Comparison of ENCODE assay signal across 10 mouse cellular contexts in the genomic region with DNA sequence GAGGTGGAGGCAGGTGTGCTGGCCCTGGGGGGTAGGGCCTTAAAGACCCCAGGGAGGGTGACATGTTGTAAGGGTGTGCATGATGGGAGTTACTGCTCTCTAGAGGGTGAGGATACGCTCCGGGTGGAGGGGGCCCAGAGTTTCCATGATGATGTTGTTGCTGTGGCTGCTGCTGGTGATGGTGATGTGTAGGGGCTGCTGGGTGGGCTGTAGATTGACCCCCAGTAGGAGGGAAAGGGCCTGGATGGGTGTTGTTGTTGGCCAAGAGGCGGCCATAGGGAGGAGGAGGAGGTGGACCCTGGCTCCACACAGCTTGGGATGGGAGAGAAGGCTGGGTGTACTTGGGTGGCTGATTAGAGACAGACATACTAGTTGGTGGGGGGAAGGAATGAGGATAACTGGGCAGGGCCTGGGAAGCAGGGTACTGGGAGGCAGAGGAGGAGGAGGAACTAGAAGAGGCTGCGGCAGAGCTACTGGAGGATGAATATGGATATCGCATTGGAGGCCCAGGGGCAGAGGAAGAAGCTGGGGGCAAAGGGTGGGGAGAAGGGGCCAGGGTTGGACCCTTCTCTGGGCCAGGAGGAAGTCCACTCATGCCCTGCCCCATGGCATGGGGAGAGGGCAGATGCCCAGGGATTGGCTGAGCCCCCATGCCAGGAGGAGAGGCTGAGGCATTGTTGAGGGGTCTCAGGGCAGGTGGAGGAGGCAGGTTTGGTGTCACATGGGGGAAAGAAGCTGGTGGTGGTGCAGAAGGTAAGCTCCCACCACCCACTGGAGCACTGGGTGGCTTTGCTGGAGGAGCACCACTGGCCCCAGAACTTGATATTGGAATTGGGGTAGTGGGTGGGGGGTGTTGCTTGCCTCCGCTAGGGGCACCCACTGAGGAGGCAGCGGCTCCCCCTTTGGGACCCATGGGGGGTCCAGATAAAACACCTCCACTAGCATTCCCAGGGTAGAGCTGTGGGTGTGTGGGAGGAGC. TPM values are rescaled to one million over a fixed set of nuclear protein-coding genes. Genes with fewer than 3 reads are reported as not detected.
A peak's percentile ranks its signal among the peaks of the same experiment; 100 is the strongest.
DNase-seq lines count a peak whose midpoint lies in the region; ATAC-seq and TF ChIP-seq lines count a peak whose summit lies in the region.
"Had no signal": no experiment of that assay in that cellular context is flagged by ENCODE, and none has a peak within 500 bp of the region (broad histone marks: within the 10 kb centered on the region; RNA-seq: fewer than 3 reads in every experiment).

No protein-coding gene starts in this region.

- peaks cover 20% of the 10 kb centered on the region for H3K4me1 ChIP-seq in heart, embryonic 12.5 days (replicated peaks)
- H3K4me1 ChIP-seq in heart, adult 2 months (ENCODE audit: control insufficient read depth, insufficient read depth, low read length): no peaks in the 10 kb centered on the region
- H3K4me1 ChIP-seq in brown adipose tissue, adult 24 weeks (ENCODE audit: control insufficient read depth, insufficient read depth, insufficient read length, low read length): peaks cover 3% of the 10 kb centered on the region; the same call in 1 of the 2 replicates
- H3K4me1 ChIP-seq in hindbrain, embryonic 11.5 days (replicated peaks; ENCODE audit: control insufficient read depth, insufficient read depth, low read length): peaks cover 11% of the 10 kb centered on the region
- peaks cover 17% of the 10 kb centered on the region for H3K4me1 ChIP-seq in midbrain, embryonic 11.5 days (ENCODE audit: control insufficient read depth, insufficient read depth, low read length)

- DNase-seq in heart, adult 2 months: no peak
- no peak for DNase-seq in hindbrain, embryonic 11.5 days (ENCODE audit: low spot score)
- no peak for DNase-seq in midbrain, embryonic 11.5 days (ENCODE audit: low spot score, missing footprints)
- DNase-seq in adrenal gland, postnatal 25 days: no peak
- DNase-seq in spleen, adult 18-20 months: no peak
- DNase-seq in gastrocnemius, postnatal 14 days: no peak

- H3K79me2 ChIP-seq in heart, adult 2 months (replicated peaks; ENCODE audit: control insufficient read depth, insufficient read depth, low read length): no peaks in the 10 kb centered on the region

- intact Hi-C loops in heart, adult 2 months (cut with DNase I): no loop called here
- intact Hi-C loops in gastrocnemius, postnatal 14 days (cut with DNase I; ENCODE audit: low total_unique reads): loop anchor here (5.0 kb wide), 1 partner anchor 35 kb away; the partner anchor contains the start of genes Emg1 and Phb2

- H3K9ac ChIP-seq in heart, embryonic 12.5 days: peak overlapping the region; percentile 83; the same call in 1 of the 2 replicates
- no peak overlapping the region for H3K9ac ChIP-seq in heart, adult 2 months (ENCODE audit: low read depth, low read length)
- peak overlapping the region; percentile 86 for H3K9ac ChIP-seq in hindbrain, embryonic 11.5 days (ENCODE audit: low read depth, low read length)
- H3K9ac ChIP-seq in midbrain, embryonic 11.5 days (ENCODE audit: low read length): no peak overlapping the region

- H3K36me3 ChIP-seq in heart, embryonic 12.5 days: peaks cover 61% of the 10 kb centered on the region
- no peaks in the 10 kb centered on the region for H3K36me3 ChIP-seq in heart, adult 2 months (ENCODE audit: control insufficient read depth, insufficient read depth, low read length)
- H3K36me3 ChIP-seq in hindbrain, embryonic 11.5 days (ENCODE audit: control insufficient read depth, insufficient read depth, low read length): 0 out of 2 replicates have a peak, but pooled peaks cover 7% of the 10 kb centered on the region
- H3K36me3 ChIP-seq in midbrain, embryonic 11.5 days (ENCODE audit: control insufficient read depth, insufficient read depth, low read length): peaks cover 20% of the 10 kb centered on the region

- ATAC-seq in heart, embryonic 12.5 days (ENCODE audit: insufficient number of reproducible peaks, low FRiP score): no peak
- 0 out of 2 replicates have a peak, but pooled peaks have one; percentile 2 for ATAC-seq in hindbrain, embryonic 11.5 days (ENCODE audit: low FRiP score)
- no peak for ATAC-seq in midbrain, embryonic 11.5 days (ENCODE audit: low FRiP score)

- H3K4me3 ChIP-seq in heart, embryonic 12.5 days: peak overlapping the region; percentile 53
- H3K4me3 ChIP-seq in heart, adult 2 months: no peak overlapping the region; the same call in 1 of the 2 replicates
- H3K4me3 ChIP-seq in brown adipose tissue, adult 24 weeks (ENCODE audit: insufficient read depth, low read depth, low read length): peak overlapping the region; percentile 63
- H3K4me3 ChIP-seq in hindbrain, embryonic 11.5 days (ENCODE audit: low read depth, low read length): peak overlapping the region; percentile 51; the same call in 1 of the 2 replicates
- H3K4me3 ChIP-seq in midbrain, embryonic 11.5 days (ENCODE audit: low read depth, low read length): no peak overlapping the region

- 84% methylated on average over 7 of the region's 7 CpGs for WGBS in heart, embryonic 12.5 days
- WGBS in heart, adult 2 months: 87% methylated on average over 7 of the region's 7 CpGs
- WGBS in hindbrain, embryonic 11.5 days: 92% methylated on average over 7 of the region's 7 CpGs
- 93% methylated on average over 7 of the region's 7 CpGs for WGBS in midbrain, embryonic 11.5 days

- H3K27me3 ChIP-seq in heart, embryonic 12.5 days (replicated peaks): no peaks in the 10 kb centered on the region
- H3K27me3 ChIP-seq in heart, adult 2 months (ENCODE audit: control insufficient read depth, insufficient read depth, low read length): no peaks in the 10 kb centered on the region
- H3K27me3 ChIP-seq in hindbrain, embryonic 11.5 days (ENCODE audit: control insufficient read depth, insufficient read depth, low read length): no peaks in the 10 kb centered on the region
- no peaks in the 10 kb centered on the region for H3K27me3 ChIP-seq in midbrain, embryonic 11.5 days (ENCODE audit: control insufficient read depth, insufficient read depth, low read length)

- peak overlapping the region; percentile 84 for H3K4me2 ChIP-seq in heart, embryonic 12.5 days
- peak overlapping the region; percentile 97 for H3K4me2 ChIP-seq in hindbrain, embryonic 11.5 days (replicated peaks; ENCODE audit: low read depth, low read length)
- H3K4me2 ChIP-seq in midbrain, embryonic 11.5 days: peak overlapping the region; percentile 98

- no peak for TF ChIP-seq POLR2A in heart, adult 2 months (IDR thresholded peaks at IDR 0.05; ENCODE audit: insufficient read depth, low read depth, low read length)

- H3K27ac ChIP-seq in heart, embryonic 12.5 days (ENCODE audit: poor library complexity, severe bottlenecking): 0 out of 2 replicates have a peak overlapping the region, but pooled peaks have one; percentile 58
- H3K27ac ChIP-seq in heart, adult 2 months: no peak overlapping the region
- H3K27ac ChIP-seq in brown adipose tissue, adult 24 weeks (replicated peaks; ENCODE audit: low read depth, low read length): no peak overlapping the region
- peak overlapping the region; percentile 86; the same call in 1 of the 2 replicates for H3K27ac ChIP-seq in hindbrain, embryonic 11.5 days (ENCODE audit: low read depth, low read length)
- H3K27ac ChIP-seq in midbrain, embryonic 11.5 days (ENCODE audit: low read depth, low read length): no peak overlapping the region

- H3K9me3 ChIP-seq in heart, embryonic 12.5 days (replicated peaks): no peaks in the 10 kb centered on the region
- no peaks in the 10 kb centered on the region for H3K9me3 ChIP-seq in hindbrain, embryonic 11.5 days (ENCODE audit: control insufficient read depth, low read length)
- no peaks in the 10 kb centered on the region for H3K9me3 ChIP-seq in midbrain, embryonic 11.5 days (ENCODE audit: control insufficient read depth, low read length)

- TF ChIP-seq EP300 in heart, adult 2 months (IDR thresholded peaks at IDR 0.05; ENCODE audit: insufficient read depth, low read depth, low read length): no peak

- TF ChIP-seq CTCF in heart, adult 2 months (IDR thresholded peaks at IDR 0.05): no peak

RNA-seq across cellular contexts. Expression of gene Grcc10, which starts 5.8 kb away (rescaled TPM):
- polyA plus RNA-seq in heart, embryonic 12.5 days (2016; fragmentation: Nextera tagmentation; extraction: Ambion mirVana): 352 and 365 TPM in 2 replicates
- total RNA-seq in heart, adult 2 months (2021): 100 to 1,000 TPM; 280 to 314 TPM
- polyA plus RNA-seq in heart, adult 2 months (2012; rRNA removed): 296 and 328 TPM in 2 replicates
- polyA plus RNA-seq in brown adipose tissue, adult 24 weeks (2012; ENCODE audit: insufficient read depth, insufficient read length, missing spikeins): 301 and 355 TPM in 2 replicates
- 553 and 590 TPM in 2 replicates for polyA plus RNA-seq in hindbrain, embryonic 11.5 days (2014; fragmentation: Nextera tagmentation; extraction: Ambion mirVana)
- polyA plus RNA-seq in midbrain, embryonic 11.5 days (2014; fragmentation: Nextera tagmentation; extraction: Ambion mirVana): 532 and 550 TPM in 2 replicates
- total RNA-seq in adrenal gland, postnatal 25 days (2021): 357 and 392 TPM in 2 replicates
- 100 to 1,000 TPM; 207 to 228 TPM for total RNA-seq in gastrocnemius, postnatal 14 days (2021)

RNA-seq across cellular contexts. Expression of gene Ptpn6, which starts 8.4 kb away (rescaled TPM):
- 4.4 and 4.9 TPM in 2 replicates for polyA plus RNA-seq in heart, embryonic 12.5 days (2016; fragmentation: Nextera tagmentation; extraction: Ambion mirVana)
- 1 to 10 TPM; 3.1 to 4.4 TPM for total RNA-seq in heart, adult 2 months (2021)
- polyA plus RNA-seq in heart, adult 2 months (2012; rRNA removed): 4.5 and 8.2 TPM in 2 replicates
- 13.5 and 14.1 TPM in 2 replicates for polyA plus RNA-seq in brown adipose tissue, adult 24 weeks (2012; ENCODE audit: insufficient read depth, insufficient read length, missing spikeins)
- polyA plus RNA-seq in hindbrain, embryonic 11.5 days (2014; fragmentation: Nextera tagmentation; extraction: Ambion mirVana): 7.1 and 7.9 TPM in 2 replicates
- 5.1 and 6.3 TPM in 2 replicates for polyA plus RNA-seq in midbrain, embryonic 11.5 days (2014; fragmentation: Nextera tagmentation; extraction: Ambion mirVana)
- 4.6 and 9.1 TPM in 2 replicates for total RNA-seq in adrenal gland, postnatal 25 days (2021)
- total RNA-seq in gastrocnemius, postnatal 14 days (2021): 1 to 10 TPM; 1.7 to 1.9 TPM

RNA-seq across cellular contexts. Expression of gene Gm45234, which starts 8.9 kb away (rescaled TPM):
- not detected in 2 replicates for polyA plus RNA-seq in heart, embryonic 12.5 days (2016; fragmentation: Nextera tagmentation; extraction: Ambion mirVana)
- total RNA-seq in heart, adult 2 months (2021): 1 to 10 TPM in 1 of 2 experiments, not detected in 1; 1.9 TPM
- polyA plus RNA-seq in heart, adult 2 months (2012; rRNA removed): not detected in 2 replicates
- polyA plus RNA-seq in brown adipose tissue, adult 24 weeks (2012; ENCODE audit: insufficient read depth, insufficient read length, missing spikeins): not detected in 2 replicates
- not detected in 2 replicates for polyA plus RNA-seq in hindbrain, embryonic 11.5 days (2014; fragmentation: Nextera tagmentation; extraction: Ambion mirVana)
- not detected in 2 replicates for polyA plus RNA-seq in midbrain, embryonic 11.5 days (2014; fragmentation: Nextera tagmentation; extraction: Ambion mirVana)
- not detected in 2 replicates for total RNA-seq in adrenal gland, postnatal 25 days (2021)
- total RNA-seq in gastrocnemius, postnatal 14 days (2021): not detected
- total RNA-seq: layer of hippocampus, adult 18-20 months had no signal
- polyA plus RNA-seq: small intestine, adult 2 months had no signal

RNA-seq across cellular contexts. Expression of gene Atn1, which starts 9.4 kb away (rescaled TPM):
- 9.5 and 10.2 TPM in 2 replicates for polyA plus RNA-seq in heart, embryonic 12.5 days (2016; fragmentation: Nextera tagmentation; extraction: Ambion mirVana)
- total RNA-seq in heart, adult 2 months (2021): 10 to 100 TPM; 44.3 to 47.8 TPM
- 24.5 and 32.8 TPM in 2 replicates for polyA plus RNA-seq in heart, adult 2 months (2012; rRNA removed)
- 31.7 and 35.7 TPM in 2 replicates for polyA plus RNA-seq in brown adipose tissue, adult 24 weeks (2012; ENCODE audit: insufficient read depth, insufficient read length, missing spikeins)
- 9.2 and 12.7 TPM in 2 replicates for polyA plus RNA-seq in hindbrain, embryonic 11.5 days (2014; fragmentation: Nextera tagmentation; extraction: Ambion mirVana)
- polyA plus RNA-seq in midbrain, embryonic 11.5 days (2014; fragmentation: Nextera tagmentation; extraction: Ambion mirVana): 8.2 and 8.4 TPM in 2 replicates
- total RNA-seq in adrenal gland, postnatal 25 days (2021): 100 and 102 TPM in 2 replicates
- 10 to 100 TPM; 30.8 to 35.8 TPM for total RNA-seq in gastrocnemius, postnatal 14 days (2021)

RNA-seq across cellular contexts. Expression of gene Eno2, which starts 22.5 kb away (rescaled TPM):
- 6.0 and 6.4 TPM in 2 replicates for polyA plus RNA-seq in heart, embryonic 12.5 days (2016; fragmentation: Nextera tagmentation; extraction: Ambion mirVana)
- total RNA-seq in heart, adult 2 months (2021): 1 to 10 TPM; 2.4 to 2.7 TPM
- polyA plus RNA-seq in heart, adult 2 months (2012; rRNA removed): 2.4 and 2.7 TPM in 2 replicates
- 0.63 TPM in 1 of 2 replicates, not detected in the other for polyA plus RNA-seq in brown adipose tissue, adult 24 weeks (2012; ENCODE audit: insufficient read depth, insufficient read length, missing spikeins)
- polyA plus RNA-seq in hindbrain, embryonic 11.5 days (2014; fragmentation: Nextera tagmentation; extraction: Ambion mirVana): 5.9 and 7.1 TPM in 2 replicates
- 4.5 and 6.6 TPM in 2 replicates for polyA plus RNA-seq in midbrain, embryonic 11.5 days (2014; fragmentation: Nextera tagmentation; extraction: Ambion mirVana)
- 10.1 and 17.6 TPM in 2 replicates for total RNA-seq in adrenal gland, postnatal 25 days (2021)
- 1 to 10 TPM; 1.9 to 2.3 TPM for total RNA-seq in gastrocnemius, postnatal 14 days (2021)

Comparison
In these comparisons a context has a peak if more than half of its experiments do, and no peak if none do; other contexts are left out.
1. H3K27ac ChIP-seq: peak in heart, embryonic 12.5 days (single experiment) and hindbrain, embryonic 11.5 days (single experiment); none in heart, adult 2 months (single experiment), brown adipose tissue, adult 24 weeks (single experiment) and midbrain, embryonic 11.5 days (single experiment).
2. H3K4me3 ChIP-seq: peak in heart, embryonic 12.5 days (single experiment), brown adipose tissue, adult 24 weeks (single experiment) and hindbrain, embryonic 11.5 days (single experiment); none in heart, adult 2 months (single experiment) and midbrain, embryonic 11.5 days (single experiment).
3. H3K9ac ChIP-seq: peak in heart, embryonic 12.5 days (single experiment) and hindbrain, embryonic 11.5 days (single experiment); none in heart, adult 2 months (single experiment) and midbrain, embryonic 11.5 days (single experiment).
4. Peak in every context shown above with its lines, with median percentiles within 50 percentile points of each other: H3K4me2 ChIP-seq.